Mouse (Mus musculus) heart, embryonic 11.5 days (tissue): ENCODE results near the gene Ntsr1. TPM values are rescaled to one million over a fixed set of nuclear protein-coding genes. Genes with fewer than 3 reads are reported as not detected.

ENCODE experiments used
- ATAC-seq: fragments of 200-750 bp; cut with Nextera tagmentation; replicated peaks from 2 replicates; pipeline ENCODE4 v1.8.0; 2017; ENCODE audit warnings: moderate library complexity; ENCODE audit not compliant: insufficient number of reproducible peaks, low FRiP score, low TSS enrichment
- H3K27ac ChIP-seq: fragments of 300-500 bp; sonication (generic); 2 replicates; pipeline ENCODE4 v1.5.1; 2014; ENCODE audit warnings: mild to moderate bottlenecking, low read depth, low read length
- H3K27me3 ChIP-seq: fragments of 300-500 bp; sonication (generic); 2 replicates; pipeline ENCODE4 v1.6.1; 2014; ENCODE audit warnings: mild to moderate bottlenecking, low read length, mixed read lengths; ENCODE audit not compliant: control insufficient read depth, insufficient read depth
- H3K36me3 ChIP-seq: fragments of 300-500 bp; sonication (generic); 2 replicates; pipeline ENCODE4 v1.6.1; 2014; ENCODE audit warnings: mild to moderate bottlenecking, low read length, moderate library complexity, mixed read lengths; ENCODE audit not compliant: control insufficient read depth, insufficient read depth
- H3K4me1 ChIP-seq: fragments of 300-500 bp; sonication (generic); 2 replicates; pipeline ENCODE4 v1.6.1; 2014; ENCODE audit warnings: low read length; ENCODE audit not compliant: control insufficient read depth, insufficient read depth
- H3K4me2 ChIP-seq: fragments of 300-500 bp; sonication (generic); 2 replicates; pipeline ENCODE4 v1.6.1; 2014; ENCODE audit warnings: mild to moderate bottlenecking, moderate library complexity
- H3K4me3 ChIP-seq: fragments of 300-500 bp; sonication (generic); 2 replicates; pipeline ENCODE4 v1.5.1; 2014; ENCODE audit warnings: low read depth, low read length
- H3K9ac ChIP-seq: fragments of 300-500 bp; sonication (generic); 2 replicates; pipeline ENCODE4 v1.6.1; 2014; ENCODE audit warnings: mild to moderate bottlenecking, low read depth, low read length, moderate library complexity
- H3K9me3 ChIP-seq: fragments of 300-500 bp; sonication (generic); replicated peaks from 2 replicates; pipeline ENCODE4 v1.6.1; 2016; ENCODE audit warnings: low read length; ENCODE audit not compliant: control insufficient read depth
- WGBS: fragments of 180-500 bp; shearing (Covaris S2); extraction: QIAGEN DNeasy Blood & Tissue Kit; methylation state at CpG from one replicate; pipeline ENCODE4 v1.1.7; 2014; ENCODE audit not compliant: insufficient replicate concordance; 5-methylcytosine and 5-hydroxymethylcytosine counted together
- polyA plus RNA-seq: library from polyadenylated mRNA; unstranded; fragments of >200 nt; fragmentation: Nextera tagmentation; extraction: Ambion mirVana; gene quantifications from 2 replicates; pipeline ENCODE4 v1.2.1, GENCODE M21; 2014

Ntsr1 gene
- polyA plus RNA-seq, 1 experiment from 2014 or later = 0.36 TPM

- 39% methylated on average over 3 of the region's 3 CpGs for WGBS
- H3K9me3 ChIP-seq = no peaks in the 10 kb centered on the region
- H3K27ac ChIP-seq = no peak overlapping the region
- no peak for ATAC-seq
- H3K4me1 ChIP-seq = peaks cover 23% of the 10 kb centered on the region
- H3K4me3 ChIP-seq = no peak overlapping the region
- no peak overlapping the region for H3K4me2 ChIP-seq
- no peaks in the 10 kb centered on the region for H3K36me3 ChIP-seq
- H3K9ac ChIP-seq = no peak overlapping the region
- H3K27me3 ChIP-seq = no peaks in the 10 kb centered on the region; the same call in 1 of the 2 replicates
Observed at GRCm38 (mm10) chr2:180513019-180513418, 13.2 kb downstream of the Ntsr1 start.

DNA sequence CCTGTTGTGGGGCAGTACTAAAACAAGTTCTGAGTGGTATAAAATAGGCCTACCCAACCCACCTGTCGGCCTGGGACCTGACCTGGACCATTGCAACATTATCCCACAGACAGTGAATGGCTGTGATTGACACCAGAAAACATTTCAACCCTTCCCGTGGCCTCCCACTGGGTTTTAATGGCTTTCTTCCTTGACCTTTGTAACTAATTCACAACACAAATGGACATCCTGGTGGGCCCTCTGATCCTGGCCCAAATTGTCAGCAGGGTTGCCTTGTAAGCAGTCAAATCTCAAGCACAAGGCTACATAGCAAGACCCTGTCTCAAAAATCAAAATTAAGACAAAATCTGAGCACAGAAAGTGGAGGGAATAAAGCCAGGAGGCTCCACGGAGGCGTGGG lies 14.1 kb downstream of the Ntsr1 start:
- no peak overlapping the region for H3K9ac ChIP-seq
- WGBS = 49% methylated on average over 4 of the region's 4 CpGs
- no peaks in the 10 kb centered on the region; the same call in 1 of the 2 replicates for H3K27me3 ChIP-seq
- H3K4me1 ChIP-seq = peaks cover 23% of the 10 kb centered on the region
- ATAC-seq = no peak
- H3K4me2 ChIP-seq = no peak overlapping the region
- H3K4me3 ChIP-seq = no peak overlapping the region
- H3K9me3 ChIP-seq = no peaks in the 10 kb centered on the region
- H3K36me3 ChIP-seq = no peaks in the 10 kb centered on the region
- H3K27ac ChIP-seq = no peak overlapping the region

DNA sequence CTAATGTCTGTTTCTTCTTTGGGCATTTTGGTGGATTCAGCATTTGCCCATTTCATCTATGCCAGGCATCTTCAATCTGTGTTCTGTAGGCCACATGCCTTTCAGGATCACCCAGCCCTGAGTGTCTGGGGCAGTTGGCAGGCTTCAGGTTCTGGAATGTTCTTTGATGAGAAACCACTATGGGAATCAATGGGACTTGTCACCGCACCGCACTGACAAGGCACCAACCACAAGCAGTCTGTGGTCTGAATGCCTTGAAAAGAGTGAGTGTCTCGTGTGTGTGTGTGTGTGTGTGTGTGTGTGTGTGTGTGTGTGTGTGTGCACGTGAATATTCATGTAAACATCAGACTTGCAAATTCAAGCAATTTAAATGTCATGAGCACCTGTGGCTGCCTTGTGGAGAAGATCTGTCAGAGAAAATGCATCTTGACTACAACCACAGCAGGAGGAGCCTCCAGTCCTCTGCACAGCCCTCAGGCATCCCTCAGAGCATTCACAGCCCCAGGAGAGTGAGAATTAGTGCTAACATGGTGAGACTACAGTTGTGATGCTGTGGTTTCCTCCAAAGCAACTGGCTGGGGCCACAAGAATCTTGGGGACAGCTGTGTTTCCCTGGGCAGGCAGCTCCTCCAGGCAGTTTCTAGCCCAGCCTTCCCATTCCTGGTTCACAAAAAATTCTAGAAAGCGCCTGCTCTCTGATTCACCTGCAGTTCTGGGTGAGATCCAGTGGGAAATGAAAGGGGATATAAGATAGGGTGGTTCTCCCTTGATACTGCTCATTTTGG lies 21.9 kb downstream of the Ntsr1 start:
- no peak for ATAC-seq
- no peaks in the 10 kb centered on the region for H3K4me1 ChIP-seq
- no peak overlapping the region for H3K9ac ChIP-seq
- H3K9me3 ChIP-seq = no peaks in the 10 kb centered on the region
- no peak overlapping the region for H3K4me2 ChIP-seq
- 58% methylated on average over 5 of the region's 5 CpGs for WGBS
- no peak overlapping the region for H3K27ac ChIP-seq
- H3K27me3 ChIP-seq = peaks cover 21% of the 10 kb centered on the region
- no peaks in the 10 kb centered on the region for H3K36me3 ChIP-seq
- H3K4me3 ChIP-seq = no peak overlapping the region

DNA sequence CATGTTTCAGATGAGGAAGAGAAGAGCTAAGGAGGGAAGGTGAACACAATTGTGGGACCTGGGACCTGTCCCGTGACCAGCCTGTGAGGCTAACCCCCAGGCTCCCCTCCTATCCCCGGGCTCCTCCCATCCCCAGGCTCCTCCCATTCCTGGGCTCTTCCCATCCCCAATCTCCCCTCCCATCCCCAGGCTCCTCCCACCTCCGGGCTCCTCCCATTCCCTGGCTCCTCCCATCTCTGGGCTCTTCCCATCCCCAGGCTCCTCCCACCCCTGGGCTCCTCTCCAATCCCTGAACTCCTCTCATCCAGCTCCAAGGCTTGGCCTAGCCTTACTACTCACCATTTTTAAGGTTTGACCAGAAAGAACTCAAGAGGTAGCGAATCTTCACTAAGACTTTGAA lies 23.0 kb downstream of the Ntsr1 start:
- ATAC-seq = no peak
- Histone ChIP-seq H3K9me3 (no peaks in the 10 kb centered on the region), H3K4me3 (no peak overlapping the region), H3K27ac (no peak overlapping the region), H3K9ac (no peak overlapping the region), H3K27me3 (peaks cover 32% of the 10 kb centered on the region), H3K36me3 (no peaks in the 10 kb centered on the region), H3K4me1 (0 out of 2 replicates have a peak, but pooled peaks cover 2% of the 10 kb centered on the region), H3K4me2 (no peak overlapping the region)
- 69% methylated on average over 4 of the region's 4 CpGs for WGBS

DNA sequence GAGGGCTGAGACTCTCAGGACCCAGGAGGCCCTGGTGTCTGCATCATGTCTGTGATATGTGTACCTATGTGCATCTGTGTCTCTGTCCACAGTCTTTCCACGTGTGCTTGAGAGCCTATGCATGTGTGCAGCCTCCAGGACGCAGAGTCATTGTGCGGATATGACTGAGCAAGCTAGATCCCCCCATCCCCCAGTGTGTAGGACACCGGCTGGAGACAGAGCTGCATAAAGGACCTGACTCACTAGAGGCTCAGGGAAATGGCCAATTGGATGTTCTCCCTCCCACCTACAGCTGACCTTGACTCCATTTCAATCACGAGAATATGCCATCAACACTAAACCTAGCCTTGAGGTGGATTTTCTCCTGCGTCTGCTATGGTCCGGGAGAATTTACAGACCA lies 27.7 kb downstream of the Ntsr1 start:
- Histone ChIP-seq H3K4me3 (no peak overlapping the region), H3K9me3 (no peaks in the 10 kb centered on the region), H3K4me2 (no peak overlapping the region), H3K27ac (no peak overlapping the region), H3K4me1 (0 out of 2 replicates have a peak, but pooled peaks cover 3% of the 10 kb centered on the region), H3K9ac (no peak overlapping the region), H3K27me3 (peaks cover 42% of the 10 kb centered on the region), H3K36me3 (no peaks in the 10 kb centered on the region)
- ATAC-seq = no peak
- 42% methylated on average over 7 of the region's 7 CpGs for WGBS

- WGBS = 6% methylated on average over 8 of the region's 8 CpGs
- H3K27me3 ChIP-seq = peaks cover 40% of the 10 kb centered on the region
- no peak overlapping the region for H3K4me3 ChIP-seq
Observed at GRCm38 (mm10) chr2:180527883-180528282, 28.1 kb downstream of the Ntsr1 start.

GRCm38 (mm10) chr2:180530130-180530529 lies 30.4 kb downstream of the Ntsr1 start:
- Histone ChIP-seq H3K27ac (no peak overlapping the region), H3K9me3 (no peaks in the 10 kb centered on the region), H3K27me3 (peaks cover 34% of the 10 kb centered on the region), H3K36me3 (no peaks in the 10 kb centered on the region), H3K9ac (no peak overlapping the region), H3K4me3 (no peak overlapping the region), H3K4me1 (0 out of 2 replicates have a peak, but pooled peaks cover 3% of the 10 kb centered on the region), H3K4me2 (no peak overlapping the region)
- WGBS = 20% methylated on average over 7 of the region's 7 CpGs
- no peak for ATAC-seq

More at GRCm38 (mm10) chr2:180527883-180528282, 28.1 kb downstream of the Ntsr1 start:
- no peak for ATAC-seq
- Histone ChIP-seq H3K4me1 (0 out of 2 replicates have a peak, but pooled peaks cover 3% of the 10 kb centered on the region), H3K9ac (no peak overlapping the region), H3K27ac (no peak overlapping the region), H3K4me2 (no peak overlapping the region), H3K9me3 (no peaks in the 10 kb centered on the region), H3K36me3 (no peaks in the 10 kb centered on the region)

DNA sequence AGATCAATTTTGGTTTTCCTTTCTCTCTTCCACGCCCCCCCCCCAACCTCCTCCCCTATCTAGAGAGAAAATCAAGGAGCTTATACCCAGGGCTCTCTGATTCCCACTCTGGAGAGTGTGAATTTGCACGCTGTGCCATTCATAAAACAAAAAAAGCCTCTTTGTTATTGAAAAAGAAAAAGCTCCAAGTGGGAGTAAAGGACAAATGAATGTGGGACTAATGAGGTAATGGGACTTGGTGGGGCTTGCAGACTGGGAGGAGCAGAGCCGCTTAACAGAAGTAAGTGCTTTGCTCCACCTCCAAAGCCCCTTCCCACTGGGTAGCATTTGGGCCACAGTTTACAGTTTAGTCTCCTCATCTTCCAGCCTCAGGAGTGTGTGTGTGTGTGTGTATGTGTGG lies 30.8 kb downstream of the Ntsr1 start:
- Histone ChIP-seq H3K27me3 (peaks cover 30% of the 10 kb centered on the region), H3K9me3 (no peaks in the 10 kb centered on the region), H3K4me3 (no peak overlapping the region), H3K4me1 (0 out of 2 replicates have a peak, but pooled peaks cover 3% of the 10 kb centered on the region), H3K27ac (no peak overlapping the region), H3K9ac (no peak overlapping the region), H3K36me3 (no peaks in the 10 kb centered on the region), H3K4me2 (no peak overlapping the region)
- ATAC-seq = no peak
- WGBS = 25% methylated on average over 3 of the region's 3 CpGs
